Mouse (Mus musculus): ENCODE measurements around the gene Fam189b.

DNA sequence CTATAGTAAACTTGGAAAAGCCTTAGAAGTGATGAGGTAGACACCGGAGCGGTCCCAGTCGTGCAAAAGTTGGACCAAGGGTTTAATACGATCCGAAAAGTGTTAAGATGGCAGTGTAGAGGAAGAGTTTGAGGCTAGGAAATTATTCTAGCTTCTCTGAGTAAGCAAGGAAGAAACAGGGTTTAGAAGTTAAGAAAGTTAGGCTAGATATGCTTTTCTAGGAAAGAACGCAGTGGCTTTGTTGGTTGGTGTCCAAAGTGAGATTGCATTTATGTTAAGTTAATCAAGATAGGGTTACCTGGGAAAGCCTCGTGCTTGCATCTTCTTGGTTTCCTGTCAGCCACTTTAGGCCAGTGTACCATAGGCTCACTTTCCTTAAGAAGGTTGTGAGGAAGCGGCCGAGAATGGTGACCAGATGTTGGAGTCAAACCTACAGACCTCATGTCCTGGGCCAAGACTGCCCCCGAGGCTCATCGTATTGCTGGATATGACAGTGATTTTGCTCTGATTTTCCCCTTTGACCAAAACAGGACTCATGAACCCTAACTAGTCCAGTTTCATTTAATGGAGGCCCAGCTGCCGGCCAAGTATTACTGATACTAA, 17.6 kb upstream of the Fam189b start:
- TF ChIP-seq MAZ (IDR thresholded peaks at IDR 0.05; ENCODE audit: low read depth, low read length): no peak
- no peak for TF ChIP-seq RCOR1 (conservative IDR thresholded peaks at IDR 0.05; ENCODE audit: low read depth, low read length)
